Mouse (Mus musculus) T-helper 2 cell (primary cell): Measurements from ENCODE around the gene Ly6g5c.

Experiments
- in situ Hi-C: fragments of 300-600 bp; cut with MboI, MseI; formaldehyde crosslinking; loops from one replicate; pipeline ENCODE4 v1.15.1; 2025; ENCODE audit warnings: high pct_unique_total_duplicates

The Ly6g5c gene

DNA sequence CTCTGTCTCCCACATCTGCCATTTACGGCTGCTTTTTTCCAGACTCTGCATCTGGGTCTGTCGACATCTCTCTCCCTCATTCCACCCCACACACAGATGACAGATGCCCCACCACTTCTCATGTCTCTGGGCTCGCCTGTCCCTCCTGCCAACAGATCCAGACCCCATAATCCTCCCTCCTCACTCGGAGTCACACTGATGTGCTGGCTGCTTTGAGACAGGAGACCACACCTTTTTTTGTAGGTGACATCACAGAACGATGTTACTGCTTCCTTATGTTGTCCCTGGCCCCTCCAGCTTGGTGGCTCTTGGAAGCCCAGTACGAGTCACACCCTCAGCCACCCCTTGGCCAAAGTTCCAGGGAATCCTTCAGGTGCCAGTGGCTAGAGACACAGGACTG, 27.8 kb upstream of the Ly6g5c start:
- in situ Hi-C loops = no loop called here

DNA sequence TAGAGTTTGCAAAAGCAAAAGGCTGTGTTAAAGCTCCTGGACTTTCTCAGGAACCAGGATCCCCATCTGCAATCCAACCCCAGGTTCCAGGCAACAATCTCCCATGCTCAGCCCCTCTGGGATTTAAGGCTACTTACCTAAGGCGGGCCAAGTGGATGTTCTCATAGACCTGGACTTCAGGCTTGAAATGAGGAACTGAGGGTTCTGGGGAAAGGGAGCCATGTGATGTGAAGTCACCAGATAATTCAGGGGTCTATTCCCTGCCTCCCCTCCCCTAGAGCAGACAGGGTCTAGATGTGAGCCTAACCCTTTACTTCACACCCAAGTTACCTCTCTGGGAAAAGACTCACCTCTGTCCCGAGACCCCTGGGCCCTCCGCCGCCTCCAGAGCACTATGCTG, 27.4 kb upstream of the Ly6g5c start:
- in situ Hi-C loops = no loop called here

DNA sequence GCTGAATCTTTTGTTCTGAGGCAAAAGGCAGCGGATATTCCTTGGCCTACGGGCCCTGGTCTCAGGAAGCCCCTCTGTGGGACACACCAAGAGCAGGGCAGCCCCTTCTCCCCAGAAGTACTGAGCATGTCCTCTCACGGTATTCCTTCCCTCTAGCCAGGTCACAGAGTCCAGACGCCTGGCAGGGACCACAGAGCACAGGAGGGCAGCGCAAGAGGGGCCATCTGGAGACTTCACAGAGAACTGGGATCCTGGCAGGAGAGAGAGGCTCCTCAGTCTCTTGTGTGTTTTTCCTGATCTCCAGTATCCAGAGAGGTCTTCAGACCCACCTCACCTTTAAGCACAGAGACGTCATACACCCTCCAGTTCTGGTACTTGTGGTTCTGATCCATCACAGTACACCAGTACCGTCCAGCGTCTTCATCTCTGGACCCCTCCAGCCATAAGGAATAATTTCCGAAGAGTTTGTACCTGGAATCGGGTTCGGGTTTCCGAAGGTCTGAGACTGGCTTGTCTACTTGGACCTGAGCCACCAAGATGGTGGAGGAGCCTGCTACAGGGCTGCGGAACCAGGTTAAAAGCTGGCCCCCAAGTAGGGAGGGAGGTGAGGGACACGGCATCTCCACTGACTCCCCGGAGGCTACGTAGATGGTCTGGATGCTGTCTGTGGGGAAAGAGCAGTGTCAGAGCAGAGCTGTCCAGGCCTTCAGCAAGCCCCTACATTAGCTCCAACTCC, 25.1 kb upstream of the Ly6g5c start:
- in situ Hi-C loops = no loop called here

DNA sequence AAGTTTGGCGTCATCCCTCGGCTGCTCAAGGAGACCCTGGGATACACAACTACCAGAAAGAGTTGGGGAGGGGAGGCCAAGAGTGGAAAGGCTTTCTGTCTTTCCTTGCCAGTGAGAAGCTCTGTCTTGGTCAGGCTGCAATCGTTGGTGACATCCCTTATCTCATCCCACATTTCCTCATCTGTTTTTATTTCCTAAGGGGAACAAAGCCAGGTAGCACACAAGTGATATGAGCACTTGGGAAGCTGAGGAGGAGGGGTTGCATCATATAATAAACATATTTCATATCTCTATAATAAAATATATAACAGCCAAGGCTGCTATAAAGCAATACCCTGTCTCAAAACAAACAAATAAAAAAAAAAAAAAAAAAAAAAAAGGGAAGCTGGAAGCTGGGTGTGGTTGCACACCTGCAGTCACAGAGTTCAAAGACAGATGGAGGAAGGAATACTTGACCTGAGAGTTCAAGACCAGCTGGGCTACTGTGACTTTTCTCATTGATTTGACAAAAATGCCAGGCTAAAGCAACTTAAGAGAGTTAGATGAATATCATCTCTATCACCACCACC, 24.1 kb upstream of the Ly6g5c start:
- in situ Hi-C loops = no loop called here

DNA sequence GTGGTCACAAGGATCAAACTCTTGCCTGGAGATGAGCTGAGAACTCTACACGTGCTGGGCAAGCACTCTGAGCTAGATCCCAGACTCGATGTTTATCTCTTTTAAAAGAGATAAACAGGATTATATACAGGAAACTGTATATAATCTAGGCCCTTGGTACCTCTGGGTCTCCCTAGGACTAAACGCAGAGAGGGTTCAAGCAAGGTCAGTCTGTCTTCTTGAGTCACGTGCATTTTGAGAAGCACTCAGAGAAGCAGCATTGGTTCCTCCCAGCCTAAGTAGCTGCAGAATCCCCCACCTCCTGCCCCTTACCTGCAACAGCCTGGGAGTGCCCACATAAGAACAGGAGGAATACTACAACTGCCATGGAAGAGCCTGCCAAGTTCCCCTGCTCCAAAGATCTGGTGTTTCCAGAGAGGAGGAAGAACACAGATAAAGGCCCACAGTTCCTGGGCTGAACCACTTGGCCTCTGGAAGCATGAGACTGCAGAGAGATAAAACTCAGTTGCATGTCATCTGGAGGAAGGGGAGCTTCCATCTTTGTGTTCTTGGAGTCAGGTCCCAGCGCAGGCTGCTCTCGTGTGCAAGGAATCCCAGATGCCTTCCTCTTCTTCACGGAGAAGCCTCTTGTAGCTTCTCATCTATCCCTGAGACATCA, 22.7 kb upstream of the Ly6g5c start, which contains the start of gene Ly6g6f:
TSS of gene Ly6g6f (minus strand) at position 403 of the 658 bp plus-strand sequence.
- in situ Hi-C loops = no loop called here

- in situ Hi-C loops = no loop called here
Observed at GRCm38 (mm10) chr17:35088151-35088550, 19.9 kb upstream of the Ly6g5c start.

GRCm38 (mm10) chr17:35088825-35089644, 19.0 kb upstream of the Ly6g5c start, which contains the start of gene Abhd16a:
TSS of gene Abhd16a (plus strand) at chr17:35089263.
- in situ Hi-C loops = no loop called here

DNA sequence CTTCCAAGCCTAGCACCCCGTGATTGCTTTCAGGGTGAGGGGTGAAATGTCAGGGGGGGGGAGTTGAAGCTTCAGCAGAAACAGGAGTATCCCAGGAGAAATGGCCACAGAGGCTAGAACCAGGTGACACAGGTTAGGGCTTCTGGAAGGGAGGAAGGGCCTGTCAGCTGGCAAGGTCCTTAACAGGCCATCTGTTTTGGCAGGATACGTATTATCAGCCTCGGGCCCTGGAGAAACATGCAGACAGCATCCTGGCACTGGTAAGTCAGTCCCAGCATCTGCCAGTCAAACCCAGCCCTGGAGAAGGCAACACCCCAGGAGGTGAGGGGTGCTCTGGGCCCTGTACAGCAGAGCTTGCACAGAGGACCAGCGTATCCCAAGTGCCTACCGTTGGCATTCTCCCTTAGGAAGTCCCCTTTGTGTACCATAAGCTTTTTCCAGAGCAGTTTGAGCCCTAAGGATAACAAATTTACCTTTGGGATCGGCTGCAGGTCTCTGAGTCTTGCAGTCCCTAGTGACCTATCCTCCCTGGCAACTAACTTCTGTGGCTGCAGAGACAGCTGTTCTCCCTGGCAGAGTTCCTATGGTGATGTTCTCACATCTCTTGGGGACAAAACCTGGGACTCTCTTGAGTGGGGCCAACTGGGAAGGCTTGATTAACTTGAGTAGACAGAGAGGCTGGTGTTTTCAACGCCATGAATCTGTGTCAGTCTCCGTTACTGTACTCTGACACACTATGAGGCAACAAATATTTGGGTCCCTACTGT, 17.7 kb upstream of the Ly6g5c start:
- in situ Hi-C loops = no loop called here

GRCm38 (mm10) chr17:35092403-35093198, 15.5 kb upstream of the Ly6g5c start:
- in situ Hi-C loops = no loop called here

DNA sequence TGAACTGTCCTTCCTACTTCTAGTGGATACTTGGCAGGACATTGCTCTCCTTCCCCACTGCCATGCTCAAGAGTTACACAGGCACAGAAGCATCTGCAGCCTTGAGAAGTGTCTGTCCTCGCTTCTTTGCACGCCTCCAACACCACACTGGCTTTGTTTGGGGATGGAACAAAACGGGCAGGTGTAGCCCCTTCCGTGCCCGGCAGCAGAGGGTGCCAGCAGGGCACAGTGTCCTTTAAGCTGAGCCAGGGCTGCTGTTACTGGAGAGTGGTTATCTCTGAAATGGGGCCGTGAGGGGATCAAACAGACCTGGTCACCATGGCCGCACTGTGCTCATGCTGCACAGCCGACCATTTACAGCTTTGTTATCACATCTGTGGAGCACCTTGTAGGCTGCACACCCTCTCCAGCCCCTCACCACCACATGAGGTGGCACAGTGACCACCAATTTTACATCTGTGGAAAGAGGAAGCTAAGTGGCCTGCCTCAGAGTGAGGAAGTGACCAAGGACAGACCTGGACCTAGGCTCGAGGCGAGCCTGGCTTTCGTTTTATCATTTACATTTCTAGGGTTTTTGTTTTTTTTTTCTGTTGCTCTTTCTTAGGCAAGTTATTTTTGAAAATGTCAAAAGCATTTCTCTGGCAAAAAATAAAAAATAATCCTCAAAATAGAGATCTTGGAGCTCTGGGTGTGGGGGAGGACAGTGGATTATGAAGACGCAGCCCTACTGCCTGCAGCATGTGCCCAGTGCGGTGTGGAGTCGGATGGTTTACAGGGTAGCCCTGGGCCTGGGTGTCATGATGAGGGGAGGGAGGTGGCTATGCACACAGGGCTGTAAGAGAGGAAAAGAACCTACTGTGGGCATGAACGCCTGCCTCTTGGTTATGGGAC, 13.4 kb upstream of the Ly6g5c start:
- in situ Hi-C loops = no loop called here

- in situ Hi-C loops = no loop called here
Observed at GRCm38 (mm10) chr17:35096597-35096996, 11.5 kb upstream of the Ly6g5c start.

DNA sequence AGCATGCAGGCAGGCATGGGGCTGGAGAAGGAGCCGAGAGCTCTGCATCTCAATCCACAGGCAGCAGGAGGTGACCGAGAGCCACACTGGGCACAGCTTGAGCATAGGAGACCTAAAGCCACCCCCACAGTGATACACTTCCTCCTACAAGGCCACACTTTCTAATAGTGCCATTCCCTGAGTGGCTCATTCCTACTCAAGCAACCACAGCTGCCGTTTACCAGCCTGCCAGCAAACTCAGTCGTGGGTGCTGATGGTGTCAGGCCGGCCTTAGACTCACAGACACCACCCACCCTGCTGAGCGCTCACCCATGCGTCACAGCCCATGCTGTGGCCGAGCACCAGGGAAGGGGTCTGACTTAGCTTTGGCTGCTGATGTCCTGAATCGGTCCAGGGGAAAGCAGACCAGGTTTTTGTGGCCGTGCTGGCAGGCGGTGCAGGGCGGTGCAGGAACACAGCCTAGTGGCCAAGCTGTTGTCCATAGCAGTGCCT, 10.9 kb upstream of the Ly6g5c start:
- in situ Hi-C loops = no loop called here

- in situ Hi-C loops = loop anchor here (5.0 kb wide), 1 partner anchor 68 kb away; no protein-coding TSS in a partner anchor
Observed at GRCm38 (mm10) chr17:35100196-35100765, 7.8 kb upstream of the Ly6g5c start.

- in situ Hi-C loops = loop anchor here (5.0 kb wide), 1 partner anchor 69 kb away; no protein-coding TSS in a partner anchor
Observed at GRCm38 (mm10) chr17:35101161-35101560, 6.9 kb upstream of the Ly6g5c start.

GRCm38 (mm10) chr17:35102299-35102698, 5.8 kb upstream of the Ly6g5c start:
- in situ Hi-C loops = loop anchor here (5.0 kb wide), 1 partner anchor 70 kb away; no protein-coding TSS in a partner anchor

DNA sequence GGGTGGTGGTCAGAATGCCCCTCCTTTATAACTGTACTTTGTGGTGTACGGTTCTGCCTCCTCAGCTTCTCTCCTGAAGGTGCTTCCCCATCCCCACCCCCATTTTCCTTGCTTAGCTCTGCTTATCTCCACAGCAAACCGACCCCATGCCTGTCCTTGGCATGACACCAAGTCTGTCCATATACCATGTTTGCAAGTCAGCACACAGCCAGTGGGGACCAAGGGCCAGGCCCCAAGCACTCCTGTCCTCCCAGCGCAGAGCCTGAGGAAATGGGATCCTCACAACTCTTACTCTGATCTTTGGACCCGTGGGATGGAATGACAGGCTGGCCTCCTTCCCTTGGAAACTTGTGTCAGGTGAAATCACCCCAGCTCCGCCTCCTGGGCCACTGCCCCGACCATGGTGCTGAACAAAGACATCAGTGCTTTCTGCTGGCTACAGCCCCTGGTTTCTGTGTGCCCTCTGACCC, 4.8 kb upstream of the Ly6g5c start:
- in situ Hi-C loops = loop anchor here (5.0 kb wide), 1 partner anchor 71 kb away; no protein-coding TSS in a partner anchor

DNA sequence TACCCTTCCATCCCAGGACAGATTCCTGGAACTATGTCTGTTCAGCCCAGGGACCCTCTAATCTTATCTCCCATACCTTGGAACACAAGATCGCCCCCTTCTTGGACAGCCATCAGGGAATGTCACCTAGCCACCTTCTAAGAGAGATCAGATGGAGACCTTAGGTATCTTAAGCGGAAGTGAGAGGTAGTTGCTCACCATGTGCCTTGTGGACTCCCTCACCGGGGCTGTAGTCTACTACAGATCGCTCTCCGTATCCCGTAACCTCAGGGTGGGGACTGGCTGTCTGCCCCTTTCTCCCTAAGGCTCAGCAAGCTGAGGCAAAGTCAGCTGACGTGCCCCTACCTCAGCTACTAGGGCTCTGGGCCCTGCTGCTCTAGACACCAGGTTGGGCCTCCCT, 4.0 kb upstream of the Ly6g5c start:
- in situ Hi-C loops = loop anchor here (5.0 kb wide), 1 partner anchor 72 kb away; no protein-coding TSS in a partner anchor

DNA sequence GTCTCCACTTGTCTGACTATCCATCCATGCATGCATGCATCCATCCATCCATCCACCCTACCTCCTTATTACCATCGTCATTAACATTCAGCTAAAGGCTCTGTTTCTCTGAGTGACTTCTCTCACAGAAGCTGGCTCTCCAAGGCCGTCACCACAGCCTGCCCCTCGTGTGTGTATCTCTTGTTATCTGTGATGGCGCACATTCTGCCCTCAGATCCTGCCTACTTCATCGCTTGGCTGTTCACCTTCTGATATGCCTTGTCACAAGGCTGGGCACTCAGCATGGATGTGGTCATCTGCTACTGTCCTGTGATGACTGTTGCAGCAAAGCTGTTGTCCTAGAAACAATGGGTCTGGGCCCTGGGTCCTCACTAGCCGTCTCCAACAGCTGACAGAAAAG, 3.3 kb upstream of the Ly6g5c start:
- in situ Hi-C loops = loop anchor here (5.0 kb wide), 1 partner anchor 72 kb away; no protein-coding TSS in a partner anchor
